Comparison of ENCODE assay signal across 18 mouse cellular contexts in genomic region chr10:95631568-95631967, GRCm38 (mm10). TPM values are rescaled to one million over a fixed set of nuclear protein-coding genes. Genes with fewer than 3 reads are reported as not detected.
A peak's percentile ranks its signal among the peaks of the same experiment; 100 is the strongest.
DNase-seq lines count a peak whose midpoint lies in the region; ATAC-seq and TF ChIP-seq lines count a peak whose summit lies in the region.
"Had no signal": no experiment of that assay in that cellular context is flagged by ENCODE, and none has a peak within 500 bp of the region (broad histone marks: within the 10 kb centered on the region; RNA-seq: fewer than 3 reads in every experiment).

No protein-coding gene starts in this region.

- H3K4me1 ChIP-seq in forebrain, embryonic 11.5 days (replicated peaks; ENCODE audit: control insufficient read depth, insufficient read depth, low read length), result no peaks in the 10 kb centered on the region
- H3K4me1 ChIP-seq in forebrain, embryonic 13.5 days, result no peaks in the 10 kb centered on the region
- H3K4me1 ChIP-seq in liver, postnatal 0 days (ENCODE audit: insufficient read depth), result 0 out of 2 replicates have a peak, but pooled peaks cover 3% of the 10 kb centered on the region
- H3K4me1 ChIP-seq: embryonic facial prominence, embryonic 15.5 days; lung, embryonic 15.5 days had no signal

- intact Hi-C loops in left cerebral cortex, postnatal 10 days (cut with DNase I), result no loop called here

- no peak for ATAC-seq in forebrain, embryonic 11.5 days (replicated peaks; ENCODE audit: low FRiP score)
- no peak for ATAC-seq in forebrain, embryonic 13.5 days
- peak; percentile 94 for ATAC-seq in erythroid progenitor cell, adult 5-6 weeks (replicated peaks; ENCODE audit: low FRiP score, poor library complexity, severe bottlenecking)
- peak; percentile 82 for ATAC-seq in liver, postnatal 0 days
- no peak for ATAC-seq in megakaryocyte, adult 5-6 weeks (ENCODE audit: poor library complexity, severe bottlenecking)
- ATAC-seq: activated CD4-positive, CD25-positive, alpha-beta regulatory T cell, adult 4 months had no signal

- H3K4me3 ChIP-seq in forebrain, embryonic 11.5 days (ENCODE audit: low read depth, low read length), result no peak overlapping the region
- H3K4me3 ChIP-seq in forebrain, embryonic 13.5 days, result no peak overlapping the region
- H3K4me3 ChIP-seq in liver, postnatal 0 days (ENCODE audit: low read depth, low read length), result no peak overlapping the region
- H3K4me3 ChIP-seq: embryonic facial prominence, embryonic 15.5 days; layer of hippocampus, adult 2 months; lung, embryonic 15.5 days had no signal

- H3K4me2 ChIP-seq in forebrain, embryonic 11.5 days (ENCODE audit: low read depth, low read length, severe bottlenecking), result no peak overlapping the region
- H3K4me2 ChIP-seq in forebrain, embryonic 13.5 days, result no peak overlapping the region
- H3K4me2 ChIP-seq in liver, postnatal 0 days (ENCODE audit: low read depth, low read length), result no peak overlapping the region
- H3K4me2 ChIP-seq: embryonic facial prominence, embryonic 15.5 days; hindbrain, embryonic 14.5 days; lung, embryonic 15.5 days; midbrain, embryonic 11.5 days had no signal

- no peak for TF ChIP-seq CTCF in liver, postnatal 0 days (IDR thresholded peaks at IDR 0.05; ENCODE audit: low read depth)

- H3K9ac ChIP-seq in forebrain, embryonic 11.5 days (ENCODE audit: low read length), result no peak overlapping the region
- H3K9ac ChIP-seq in forebrain, embryonic 13.5 days, result no peak overlapping the region
- H3K9ac ChIP-seq in liver, postnatal 0 days (replicated peaks), result no peak overlapping the region
- H3K9ac ChIP-seq: embryonic facial prominence, embryonic 15.5 days; hindbrain, embryonic 14.5 days; lung, embryonic 15.5 days had no signal

- WGBS in forebrain, embryonic 11.5 days, result 74% methylated on average over 2 of the region's 2 CpGs
- 65% methylated on average over 2 of the region's 2 CpGs for WGBS in forebrain, embryonic 13.5 days
- WGBS in liver, postnatal 0 days (ENCODE audit: insufficient replicate concordance), result 57% methylated on average over 2 of the region's 2 CpGs

- 0 out of 2 replicates have a peak overlapping the region, but pooled peaks have one; percentile 12 for H3K27ac ChIP-seq in forebrain, embryonic 11.5 days (ENCODE audit: low read depth, low read length)
- no peak overlapping the region for H3K27ac ChIP-seq in forebrain, embryonic 13.5 days
- 0 out of 2 replicates have a peak overlapping the region, but pooled peaks have one; percentile 3 for H3K27ac ChIP-seq in liver, postnatal 0 days (ENCODE audit: low read depth)
- H3K27ac ChIP-seq: embryonic facial prominence, embryonic 15.5 days; hindbrain, embryonic 14.5 days; layer of hippocampus, adult 2 months; lung, embryonic 15.5 days had no signal

- no peaks in the 10 kb centered on the region for H3K27me3 ChIP-seq in forebrain, embryonic 11.5 days (ENCODE audit: control insufficient read depth, insufficient read depth, low read length)
- no peaks in the 10 kb centered on the region for H3K27me3 ChIP-seq in forebrain, embryonic 13.5 days
- H3K27me3 ChIP-seq in liver, postnatal 0 days (ENCODE audit: insufficient read depth, low read length), result no peaks in the 10 kb centered on the region
- H3K27me3 ChIP-seq: embryonic facial prominence, embryonic 15.5 days; lung, embryonic 15.5 days had no signal

- peak; percentile 91 for TF ChIP-seq EP300 in liver, postnatal 0 days (IDR thresholded peaks at IDR 0.05; ENCODE audit: low read depth)

- H3K9me3 ChIP-seq in forebrain, embryonic 11.5 days (ENCODE audit: control insufficient read depth, low read length), result no peaks in the 10 kb centered on the region
- no peaks in the 10 kb centered on the region for H3K9me3 ChIP-seq in forebrain, embryonic 13.5 days (replicated peaks)
- H3K9me3 ChIP-seq in liver, postnatal 0 days (ENCODE audit: low read length), result no peaks in the 10 kb centered on the region
- H3K9me3 ChIP-seq: embryonic facial prominence, embryonic 15.5 days; lung, embryonic 15.5 days had no signal

- H3K36me3 ChIP-seq in forebrain, embryonic 11.5 days (ENCODE audit: control insufficient read depth, insufficient read depth, low read length), result no peaks in the 10 kb centered on the region
- no peaks in the 10 kb centered on the region for H3K36me3 ChIP-seq in forebrain, embryonic 13.5 days (ENCODE audit: poor library complexity, severe bottlenecking)
- H3K36me3 ChIP-seq in liver, postnatal 0 days (replicated peaks; ENCODE audit: insufficient read depth, low read length), result no peaks in the 10 kb centered on the region
- H3K36me3 ChIP-seq: embryonic facial prominence, embryonic 15.5 days; lung, embryonic 15.5 days had no signal

- DNase-seq in forebrain, embryonic 11.5 days (ENCODE audit: low spot score), result no peak
- DNase-seq in 3T3-L1 (ENCODE audit: low read depth, low spot score), result peak; percentile 48
- no peak for DNase-seq in liver, postnatal 0 days
- no peak for DNase-seq in gastrocnemius, adult 18-20 months (ENCODE audit: low spot score)
- DNase-seq in left cerebral cortex, postnatal 10 days (ENCODE audit: extremely low spot score in 1 of 2, low spot score in 2 of 2), result no peak
- DNase-seq: cerebellum, postnatal 25 days; kidney, adult 8-10 months had no signal

RNA-seq across cellular contexts. Expression of gene Anapc15-ps, which starts 41.7 kb away (rescaled TPM):
- not detected in 2 replicates for polyA plus RNA-seq in forebrain, embryonic 11.5 days (2014; fragmentation: Nextera tagmentation; extraction: Ambion mirVana)
- polyA plus RNA-seq in forebrain, embryonic 13.5 days (2015; fragmentation: Nextera tagmentation; extraction: Ambion mirVana), result 0.91 TPM in 1 of 2 replicates, not detected in the other
- not detected in 2 replicates for total RNA-seq in erythroid progenitor cell, adult 5-6 weeks (2015; ENCODE audit: low replicate concordance)
- not detected in 2 replicates for total RNA-seq in erythroid progenitor cell, adult 5-6 weeks (2017; ENCODE audit: low replicate concordance)
- not detected in 2 replicates for polyA plus RNA-seq in liver, postnatal 0 days (2015; fragmentation: Nextera tagmentation; extraction: Ambion mirVana)
- total RNA-seq in gastrocnemius, adult 18-20 months (2021), result not detected
- total RNA-seq in left cerebral cortex, postnatal 10 days (2021), result not detected
- 0.52 TPM in 1 of 2 replicates, not detected in the other for total RNA-seq in megakaryocyte, adult 5-6 weeks (2015)
- total RNA-seq in megakaryocyte, adult 5-6 weeks (2017), result not detected in 2 replicates
- total RNA-seq: heart, adult 18-20 months; layer of hippocampus, adult 2 months; left cerebral cortex, postnatal 25 days had no signal
- polyA plus RNA-seq: activated CD4-positive, CD25-positive, alpha-beta regulatory T cell, adult 4 months; embryonic facial prominence, embryonic 15.5 days; hindbrain, embryonic 14.5 days; midbrain, embryonic 11.5 days had no signal

Comparison
In these comparisons a context has a peak if more than half of its experiments do, and no peak if none do; other contexts are left out.
1. ATAC-seq: peak in erythroid progenitor cell, adult 5-6 weeks (single experiment) and liver, postnatal 0 days (single experiment); none in forebrain, embryonic 11.5 days (single experiment), forebrain, embryonic 13.5 days (single experiment) and megakaryocyte, adult 5-6 weeks (single experiment).